Mouse (Mus musculus) neural tube, embryonic 14.5 days (tissue): ENCODE data around the gene Pnmt. TPM values are rescaled to one million over a fixed set of nuclear protein-coding genes. Genes with fewer than 3 reads are reported as not detected.

Source experiments
- ATAC-seq: fragments of 200-750 bp; cut with Nextera tagmentation; 2 replicates; pipeline ENCODE4 v1.8.0; 2017; ENCODE audit warnings: low read depth, mild to moderate bottlenecking, moderate TSS enrichment, moderate library complexity
- H3K27ac ChIP-seq: fragments of 300-500 bp; sonication (generic); 2 replicates; pipeline ENCODE4 v1.5.1; 2014; ENCODE audit warnings: low read depth, mild to moderate bottlenecking, control low read depth, low read length, moderate library complexity, mixed read lengths
- H3K27me3 ChIP-seq: fragments of 300-500 bp; sonication (generic); 2 replicates; pipeline ENCODE4 v1.6.1; 2014; ENCODE audit warnings: low read length; ENCODE audit not compliant: control insufficient read depth, insufficient read depth
- H3K36me3 ChIP-seq: fragments of 300-500 bp; sonication (generic); 2 replicates; pipeline ENCODE4 v1.6.1; 2014; ENCODE audit warnings: low read length, mixed read lengths; ENCODE audit not compliant: control insufficient read depth, insufficient read depth
- H3K4me1 ChIP-seq: fragments of 300-500 bp; sonication (generic); 2 replicates; pipeline ENCODE4 v1.6.1; 2014; ENCODE audit warnings: low read length; ENCODE audit not compliant: control insufficient read depth, insufficient read depth
- H3K4me2 ChIP-seq: fragments of 300-500 bp; sonication (generic); 2 replicates; pipeline ENCODE4 v1.6.1; 2014; ENCODE audit warnings: mild to moderate bottlenecking, low read depth, low read length, control low read depth
- H3K4me3 ChIP-seq: fragments of 300-500 bp; sonication (generic); 2 replicates; pipeline ENCODE4 v1.5.1; 2014; ENCODE audit warnings: low read depth, low read length, control low read depth, mixed read lengths
- H3K9ac ChIP-seq: fragments of 300-500 bp; sonication (generic); replicated peaks from 2 replicates; pipeline ENCODE4 v1.6.1; 2014; ENCODE audit warnings: low read depth, mild to moderate bottlenecking, control low read depth, low read length, mixed read lengths
- H3K9me3 ChIP-seq: fragments of 300-500 bp; sonication (generic); 2 replicates; pipeline ENCODE4 v1.6.1; 2016; ENCODE audit warnings: low read length; ENCODE audit not compliant: control insufficient read depth
- WGBS: fragments of 180-500 bp; shearing (Covaris S2); extraction: QIAGEN DNeasy Blood & Tissue Kit; methylation state at CpG from one replicate; pipeline ENCODE4 v1.1.7; 2014; 5-methylcytosine and 5-hydroxymethylcytosine counted together
- polyA plus RNA-seq: library from polyadenylated mRNA; unstranded; fragments of >200 nt; fragmentation: Nextera tagmentation; extraction: Ambion mirVana; gene quantifications from 2 replicates; pipeline ENCODE4 v1.2.1, GENCODE M21; 2014

The Pnmt gene
- polyA plus RNA-seq, 1 experiment from 2014 or later: 2.6 TPM

GRCm38 (mm10) chr11:98414162-98414561, 27.9 kb downstream of the Pnmt start:
- peak overlapping the region; percentile 94; the same call in 1 of the 2 replicates for H3K4me2 ChIP-seq

DNA sequence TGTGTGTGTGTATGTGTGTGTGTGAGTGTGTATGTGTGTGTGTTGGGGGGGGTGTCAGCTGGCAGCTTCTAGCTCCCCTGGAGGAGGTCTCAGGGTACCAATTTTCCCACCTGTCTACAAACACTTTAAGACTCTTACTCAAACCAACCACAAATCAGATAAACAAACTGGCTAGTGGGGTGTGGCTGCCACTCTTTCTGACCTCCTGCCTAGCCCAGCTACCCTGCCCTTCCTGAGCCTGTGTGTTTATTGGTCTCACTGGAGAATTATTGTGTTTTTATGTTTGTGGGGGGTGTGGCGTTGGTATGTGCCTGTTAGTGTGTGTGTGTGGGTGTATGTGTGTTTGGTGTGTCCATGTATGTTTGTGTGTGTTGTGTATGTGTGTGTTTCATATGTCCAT, 30.8 kb downstream of the Pnmt start:
- no peaks in the 10 kb centered on the region for H3K9me3 ChIP-seq
- H3K4me1 ChIP-seq: peaks cover 14% of the 10 kb centered on the region
- H3K36me3 ChIP-seq: no peaks in the 10 kb centered on the region
- H3K9ac ChIP-seq: no peak overlapping the region
- H3K4me3 ChIP-seq: no peak overlapping the region
- peaks cover 7% of the 10 kb centered on the region for H3K27me3 ChIP-seq
- H3K27ac ChIP-seq: no peak overlapping the region
- 91% methylated on average over 1 of the region's 1 CpGs for WGBS
- no peak for ATAC-seq
- H3K4me2 ChIP-seq: no peak overlapping the region

More at GRCm38 (mm10) chr11:98414162-98414561, 27.9 kb downstream of the Pnmt start:
- H3K27ac ChIP-seq: no peak overlapping the region
- 15% methylated on average over 2 of the region's 2 CpGs for WGBS
- no peak for ATAC-seq
- peaks cover 10% of the 10 kb centered on the region for H3K27me3 ChIP-seq
- no peaks in the 10 kb centered on the region for H3K36me3 ChIP-seq
- no peak overlapping the region for H3K9ac ChIP-seq
- no peak overlapping the region for H3K4me3 ChIP-seq
- H3K4me1 ChIP-seq: peaks cover 14% of the 10 kb centered on the region
- no peaks in the 10 kb centered on the region for H3K9me3 ChIP-seq

DNA sequence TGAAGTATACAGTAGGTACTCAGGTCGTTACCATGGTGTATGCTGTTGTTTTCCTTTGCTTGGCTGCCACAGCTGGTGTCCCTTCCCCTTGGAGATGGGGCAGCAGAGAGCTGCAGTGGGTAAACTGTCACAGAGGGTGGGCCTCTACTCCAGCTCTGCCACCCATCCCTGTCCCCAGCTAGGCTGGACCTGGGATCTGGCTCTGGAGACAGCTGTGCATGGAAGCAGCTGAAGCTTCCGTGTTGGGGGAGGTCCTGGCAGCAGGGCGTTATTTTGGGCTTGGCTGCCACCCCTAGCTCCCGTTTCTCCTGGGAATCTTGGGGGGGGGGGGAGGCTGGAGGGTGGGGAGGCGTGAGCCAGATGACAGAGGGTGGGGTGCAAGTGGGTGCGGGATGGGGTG, 32.0 kb downstream of the Pnmt start:
- no peak for ATAC-seq
- Histone ChIP-seq H3K4me1 (peaks cover 4% of the 10 kb centered on the region), H3K36me3 (no peaks in the 10 kb centered on the region), H3K27me3 (no peaks in the 10 kb centered on the region), H3K27ac (no peak overlapping the region), H3K9ac (no peak overlapping the region), H3K4me2 (no peak overlapping the region), H3K9me3 (no peaks in the 10 kb centered on the region), H3K4me3 (no peak overlapping the region)
- WGBS: 67% methylated on average over 6 of the region's 6 CpGs

DNA sequence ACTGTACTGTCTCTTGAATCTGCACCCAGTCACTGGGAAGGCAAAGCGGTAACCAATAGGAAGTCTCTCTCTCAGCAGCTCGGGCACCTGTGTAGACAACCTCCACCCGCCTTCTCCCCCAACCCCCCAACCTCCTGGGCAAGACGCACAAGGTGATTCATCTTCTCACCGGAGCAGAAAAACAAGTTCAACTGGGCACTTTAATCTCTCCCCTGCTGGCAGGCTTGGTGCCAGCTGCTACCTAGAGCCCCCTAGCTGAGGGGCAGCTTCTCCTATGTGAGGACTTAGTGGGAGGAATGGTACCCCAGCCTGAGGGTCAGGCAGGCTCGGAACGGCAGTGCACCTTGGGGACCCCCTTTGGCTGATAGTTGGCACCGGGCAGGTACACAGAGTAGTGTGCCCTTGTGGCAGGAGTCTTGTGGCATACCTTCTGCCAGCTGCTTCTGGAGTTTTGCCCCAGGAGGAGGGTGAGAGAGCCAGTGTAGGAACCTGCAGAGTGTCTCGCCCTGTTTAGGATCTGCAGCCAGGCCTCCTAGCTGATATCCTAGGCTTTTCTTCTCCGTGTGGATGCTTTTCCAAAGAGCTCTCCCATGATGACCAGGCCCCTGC, 32.8 kb downstream of the Pnmt start:
- Histone ChIP-seq H3K27me3 (no peaks in the 10 kb centered on the region), H3K4me3 (no peak overlapping the region), H3K9me3 (no peaks in the 10 kb centered on the region), H3K9ac (no peak overlapping the region), H3K36me3 (no peaks in the 10 kb centered on the region), H3K27ac (no peak overlapping the region), H3K4me2 (no peak overlapping the region), H3K4me1 (peaks cover 3% of the 10 kb centered on the region)
- 88% methylated on average over 10 of the region's 10 CpGs for WGBS
- no peak for ATAC-seq

DNA sequence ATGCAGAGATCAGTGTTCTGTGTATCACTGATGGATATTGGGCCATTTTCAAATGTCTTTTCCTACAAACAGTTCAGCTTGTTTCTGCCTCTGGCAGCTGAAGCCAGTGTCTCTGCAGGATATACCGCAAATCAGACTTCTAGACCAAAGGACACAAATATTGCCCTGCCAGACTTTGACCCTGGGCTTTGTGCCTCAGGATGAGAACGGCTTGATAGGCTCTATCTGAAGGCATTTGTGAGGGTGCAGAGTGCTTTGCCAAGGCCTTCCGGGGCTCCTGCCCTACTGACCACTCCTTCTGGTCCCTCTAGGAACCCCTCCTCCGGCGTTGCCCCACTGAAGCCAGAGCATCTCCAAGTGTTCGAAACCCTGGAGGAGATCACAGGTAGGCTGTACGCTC, 40.3 kb downstream of the Pnmt start:
- H3K9me3 ChIP-seq: no peaks in the 10 kb centered on the region
- H3K4me1 ChIP-seq: no peaks in the 10 kb centered on the region
- WGBS: 94% methylated on average over 7 of the region's 7 CpGs
- no peaks in the 10 kb centered on the region for H3K36me3 ChIP-seq
- no peak overlapping the region for H3K9ac ChIP-seq
- no peak overlapping the region for H3K27ac ChIP-seq
- H3K27me3 ChIP-seq: no peaks in the 10 kb centered on the region
- H3K4me2 ChIP-seq: no peak overlapping the region
- ATAC-seq: no peak
- H3K4me3 ChIP-seq: no peak overlapping the region

- WGBS: 89% methylated on average over 5 of the region's 5 CpGs
- no peak overlapping the region for H3K4me2 ChIP-seq
Measured at GRCm38 (mm10) chr11:98428436-98428835, 42.2 kb downstream of the Pnmt start.

DNA sequence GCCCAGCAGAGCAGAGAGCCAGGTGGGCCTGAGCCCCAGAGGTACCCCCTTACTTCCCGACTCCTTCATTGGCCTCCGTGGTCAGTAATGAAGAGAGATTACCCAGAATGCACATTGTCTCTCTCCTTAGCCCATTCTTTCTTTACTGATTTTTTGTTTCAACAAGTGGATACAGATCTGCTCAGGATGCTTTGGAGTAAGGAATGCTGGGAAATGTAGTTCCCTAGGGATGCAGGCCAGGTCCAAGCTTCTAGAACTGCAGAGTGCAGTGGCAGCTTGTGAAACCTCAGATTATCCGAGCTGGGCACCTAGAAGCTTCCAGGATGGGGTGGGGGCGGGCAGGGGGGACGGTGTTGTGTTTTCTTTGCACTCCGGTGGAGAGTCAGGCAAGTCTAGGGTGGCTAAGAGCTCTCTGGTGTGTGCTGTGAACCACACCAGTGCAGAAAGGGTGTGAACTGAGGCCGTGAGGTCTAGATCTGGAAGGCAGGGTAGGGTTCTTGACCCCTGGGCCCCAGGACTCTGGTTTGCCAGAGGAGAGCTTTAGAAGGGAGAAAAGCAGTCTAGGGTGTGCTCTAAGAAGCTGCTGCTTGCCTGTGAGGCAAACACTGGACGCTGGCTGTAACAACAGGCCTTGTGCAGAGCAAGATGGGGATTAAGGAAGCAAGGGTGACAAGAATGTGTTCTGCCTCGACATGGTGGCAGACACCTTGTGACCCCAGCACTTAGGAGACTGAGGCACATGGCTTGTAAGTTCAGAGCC, 45.7 kb downstream of the Pnmt start:
- H3K9ac ChIP-seq: no peak overlapping the region
- no peaks in the 10 kb centered on the region for H3K27me3 ChIP-seq
- H3K27ac ChIP-seq: no peak overlapping the region
- H3K4me2 ChIP-seq: no peak overlapping the region
- ATAC-seq: no peak
- H3K9me3 ChIP-seq: no peaks in the 10 kb centered on the region
- H3K4me3 ChIP-seq: no peak overlapping the region
- 91% methylated on average over 9 of the region's 9 CpGs for WGBS
- no peaks in the 10 kb centered on the region for H3K36me3 ChIP-seq
- no peaks in the 10 kb centered on the region for H3K4me1 ChIP-seq

More at GRCm38 (mm10) chr11:98428436-98428835, 42.2 kb downstream of the Pnmt start:
- H3K9me3 ChIP-seq: no peaks in the 10 kb centered on the region
- no peaks in the 10 kb centered on the region for H3K36me3 ChIP-seq
- H3K27ac ChIP-seq: no peak overlapping the region
- ATAC-seq: no peak
- no peaks in the 10 kb centered on the region for H3K4me1 ChIP-seq
- no peak overlapping the region for H3K4me3 ChIP-seq
- no peaks in the 10 kb centered on the region for H3K27me3 ChIP-seq
- no peak overlapping the region for H3K9ac ChIP-seq

GRCm38 (mm10) chr11:98435723-98436122, 49.5 kb downstream of the Pnmt start:
- H3K4me2 ChIP-seq: no peak overlapping the region
- no peak for ATAC-seq
- no peaks in the 10 kb centered on the region for H3K27me3 ChIP-seq

DNA sequence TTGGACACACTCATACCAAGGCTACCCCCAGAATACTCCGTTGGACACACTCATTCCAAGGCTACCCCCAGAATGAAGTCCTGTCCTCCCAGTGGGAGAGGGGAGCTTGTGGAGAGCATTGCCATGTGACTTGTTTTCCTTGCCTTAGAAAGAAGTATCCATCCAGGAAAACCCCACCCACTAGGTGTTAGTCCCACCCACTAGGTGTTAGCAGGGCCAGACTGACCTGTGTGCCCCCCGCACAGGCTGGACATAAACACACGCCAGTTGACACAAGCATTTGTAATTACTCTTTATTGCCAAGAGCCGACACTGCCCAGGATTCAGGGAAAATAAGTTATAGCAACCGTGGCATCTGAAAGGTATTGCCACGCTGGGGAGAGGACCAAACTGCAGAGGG, 51.2 kb downstream of the Pnmt start:
- H3K4me2 ChIP-seq: no peak overlapping the region
- no peak overlapping the region for H3K27ac ChIP-seq
- ATAC-seq: no peak
- no peak overlapping the region for H3K9ac ChIP-seq
- no peaks in the 10 kb centered on the region for H3K9me3 ChIP-seq
- no peaks in the 10 kb centered on the region for H3K27me3 ChIP-seq
- no peaks in the 10 kb centered on the region for H3K36me3 ChIP-seq
- no peak overlapping the region for H3K4me3 ChIP-seq
- WGBS: 94% methylated on average over 6 of the region's 6 CpGs
- H3K4me1 ChIP-seq: peaks cover 4% of the 10 kb centered on the region

More at GRCm38 (mm10) chr11:98435723-98436122, 49.5 kb downstream of the Pnmt start:
- WGBS: 94% methylated on average over 9 of the region's 9 CpGs
- Histone ChIP-seq H3K9me3 (no peaks in the 10 kb centered on the region), H3K4me1 (peaks cover 4% of the 10 kb centered on the region), H3K4me3 (no peak overlapping the region), H3K36me3 (no peaks in the 10 kb centered on the region), H3K9ac (no peak overlapping the region), H3K27ac (no peak overlapping the region)
